Mouse (Mus musculus) gastrocnemius, adult 2 months (tissue): Measurements from ENCODE around the gene Lbhd1. TPM values are rescaled to one million over a fixed set of nuclear protein-coding genes. Genes with fewer than 3 reads are reported as not detected.

Experiments used
- DNase-seq: peaks from one replicate; pipeline ENCODE4 v3.0.0; 2022
- H3K27ac ChIP-seq: fragments of 200-600 bp; 2 replicates; pipeline ENCODE4 v1.8.1; 2022; ENCODE audit warnings: mild to moderate bottlenecking
- H3K4me3 ChIP-seq: fragments of 200-600 bp; 2 replicates; pipeline ENCODE4 v1.8.1; 2022; ENCODE audit warnings: mild to moderate bottlenecking, moderate library complexity
- CTCF ChIP-seq: fragments of 200-600 bp; IDR thresholded peaks from 2 replicates; pipeline ENCODE4 v1.8.1; 2022; ENCODE audit warnings: antibody characterized with exemption, mild to moderate bottlenecking, moderate library complexity
- intact Hi-C: fragments of 180-260 bp; cut with DNase I; formaldehyde crosslinking; loops from one replicate; pipeline ENCODE4 v1.15.1; 2025
- microRNA-seq: library from miRNA; unstranded; fragments of <30 nt; microRNA quantifications from one replicate; pipeline ENCODE4 v1.2.0, GENCODE M21; 2021
- total RNA-seq, 2 experiments: library from RNA; stranded (reverse); gene quantifications; 2 replicates each; pipeline ENCODE4 v1.2.3; 2021

Gene Lbhd1
- total RNA-seq, 2 experiments from 2014 or later = 0.99 to 6.1 TPM

GRCm38 (mm10) chr19:8929224-8930088 lies 45.9 kb downstream of the Lbhd1 start, which contains the start of the genes Rom1 and Eml3:
TSS of gene Rom1 (minus strand) at chr19:8929356.
TSS of gene Eml3 (plus strand) at chr19:8929552.
- H3K4me3 ChIP-seq = peak within 1 kb of the TSS; percentile 90
- intact Hi-C loops = loop anchor here (5.0 kb wide), 1 partner anchor 37 kb away; the partner anchor contains the start of gene Ints5
- peak; percentile 52 for TF ChIP-seq CTCF
- peak within 1 kb of the TSS; percentile 96 for H3K27ac ChIP-seq
- DNase-seq = peak; percentile 95

DNA sequence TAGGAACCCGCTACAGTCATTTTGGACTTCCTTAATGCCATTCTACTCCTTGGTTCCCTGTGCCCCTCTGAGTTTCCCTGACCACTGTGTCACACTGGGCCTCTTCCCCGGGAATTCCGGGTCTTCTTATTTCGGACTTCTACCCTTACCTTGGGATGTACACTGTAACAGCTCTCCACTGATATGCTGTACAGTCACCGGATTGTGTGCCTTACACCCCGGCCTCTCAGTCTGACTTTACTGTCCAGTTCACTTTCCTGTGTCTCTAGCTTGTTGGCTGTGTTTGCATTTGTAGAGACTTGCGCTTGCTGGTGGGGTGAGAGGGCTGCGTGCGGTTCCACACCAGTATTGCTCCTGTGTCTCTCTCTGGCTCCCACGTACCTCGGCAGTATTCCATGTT lies 46.6 kb downstream of the Lbhd1 start:
- Histone ChIP-seq H3K4me3 (peak overlapping the region; percentile 90), H3K27ac (peak overlapping the region; percentile 96)
- intact Hi-C loops = no loop called here
- no peak for DNase-seq
- no peak for TF ChIP-seq CTCF

DNA sequence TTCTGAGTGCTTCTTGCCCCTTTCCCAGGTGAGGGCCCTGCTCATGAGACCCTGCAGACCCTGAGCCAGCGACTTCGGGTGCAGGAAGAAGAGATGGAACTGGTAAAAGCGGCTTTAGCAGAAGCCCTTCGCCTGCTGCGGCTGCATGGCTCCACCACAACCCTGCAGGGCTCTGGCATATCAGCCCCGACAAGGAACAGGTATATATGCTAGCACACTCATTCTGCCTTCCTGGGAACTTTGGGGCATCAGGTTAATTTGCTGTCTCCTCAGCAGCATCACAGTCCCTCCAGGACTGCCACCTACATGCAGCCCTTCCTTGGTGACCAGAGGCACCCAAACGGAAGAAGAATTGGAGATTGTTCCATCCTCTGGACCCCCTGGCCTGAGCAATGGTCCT lies 47.2 kb downstream of the Lbhd1 start:
- Histone ChIP-seq H3K4me3 (peak overlapping the region; percentile 90), H3K27ac (0 out of 2 replicates have a peak overlapping the region, but pooled peaks have one; percentile 96)
- intact Hi-C loops = no loop called here
- TF ChIP-seq CTCF = no peak
- no peak for DNase-seq

GRCm38 (mm10) chr19:8936736-8937135 lies 53.2 kb downstream of the Lbhd1 start:
- no peak for TF ChIP-seq CTCF

DNA sequence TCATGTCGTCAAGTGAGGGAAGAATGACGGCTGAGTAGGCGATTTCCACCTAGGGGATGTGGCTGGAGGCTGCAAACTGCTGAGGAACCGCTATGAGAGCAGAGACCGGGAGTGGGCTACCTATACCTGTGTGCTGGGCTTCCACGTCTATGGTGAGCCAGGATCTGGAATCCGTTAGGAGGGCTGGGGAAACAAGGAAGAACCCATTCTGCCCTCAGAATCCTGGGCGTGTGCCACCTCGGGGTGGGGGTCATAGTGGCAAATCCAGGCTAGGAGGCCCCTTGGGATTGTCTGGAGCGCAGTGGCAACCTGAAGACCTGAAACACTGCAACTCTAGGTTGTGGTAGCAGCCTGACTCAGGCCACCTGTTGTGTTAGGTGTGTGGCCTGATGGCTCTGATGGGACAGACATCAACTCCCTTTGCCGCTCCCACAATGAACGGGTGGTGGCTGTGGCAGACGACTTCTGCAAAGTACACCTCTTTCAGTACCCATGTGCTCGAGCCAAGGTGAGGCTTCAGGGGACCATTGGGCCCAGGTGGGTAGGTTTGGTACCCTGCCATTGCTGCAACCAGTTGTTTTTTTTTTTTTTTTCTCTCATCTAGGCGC lies 57.1 kb downstream of the Lbhd1 start:
- intact Hi-C loops = no loop called here
- H3K4me3 ChIP-seq = no peak overlapping the region
- DNase-seq = no peak
- no peak for TF ChIP-seq CTCF
- no peak overlapping the region; the same call in 1 of the 2 replicates for H3K27ac ChIP-seq

More at GRCm38 (mm10) chr19:8936736-8937135, 53.2 kb downstream of the Lbhd1 start:
- DNase-seq = no peak
- intact Hi-C loops = no loop called here
- Histone ChIP-seq H3K4me3 (no peak overlapping the region), H3K27ac (no peak overlapping the region)

- intact Hi-C loops = no loop called here
- Histone ChIP-seq H3K4me3 (peak overlapping the region; percentile 100), H3K27ac (peak overlapping the region; percentile 96)
- DNase-seq = no peak
- no peak for TF ChIP-seq CTCF
Observed at GRCm38 (mm10) chr19:8941136-8941514, 57.6 kb downstream of the Lbhd1 start.

DNA sequence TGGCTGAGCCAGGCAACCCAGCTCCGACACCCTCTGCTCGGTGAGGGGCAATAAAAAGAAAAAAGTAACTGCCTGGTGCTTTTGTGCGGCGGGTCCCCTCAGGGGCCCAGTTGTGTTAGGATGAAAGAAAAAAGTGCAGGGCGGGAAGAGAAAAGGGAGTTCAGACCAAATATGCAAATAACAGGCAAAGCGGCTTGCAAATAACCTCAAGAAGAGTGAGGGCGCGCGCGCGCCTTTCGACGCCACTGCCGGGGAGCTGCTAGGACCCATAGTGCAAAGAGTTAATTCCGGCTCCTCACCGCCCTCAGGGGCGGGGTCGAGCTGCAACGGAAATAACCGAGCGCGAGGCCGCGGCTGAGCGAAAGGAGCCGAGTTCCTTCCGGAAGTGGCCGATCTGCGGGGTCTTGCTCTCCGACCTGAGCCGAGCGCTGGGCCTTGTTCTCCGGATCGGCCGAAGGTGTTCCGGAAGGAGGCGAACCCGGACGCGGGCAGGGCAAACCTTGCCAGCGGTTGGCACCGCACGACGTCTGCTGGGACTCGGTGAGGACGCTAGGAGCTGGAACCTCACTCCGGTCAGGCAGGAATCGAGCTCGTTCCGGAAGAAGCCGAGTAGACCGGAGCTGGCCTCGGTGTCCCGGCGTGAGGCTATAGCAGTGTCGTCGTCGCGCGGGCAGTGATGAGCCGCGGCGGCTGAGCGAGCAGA lies 58.1 kb downstream of the Lbhd1 start, which contains the start of gene Mta2:
Gene Mta2 (plus strand): TSS at position 361 of the 703 bp plus-strand sequence.
- peak within 1 kb of the TSS; percentile 100 for H3K4me3 ChIP-seq
- H3K27ac ChIP-seq = peak within 1 kb of the TSS; percentile 96
- no peak for TF ChIP-seq CTCF
- peak; percentile 98 for DNase-seq
- intact Hi-C loops = no loop called here

Small RNAs within 50 kb of the gene (microRNA-seq; reads per million reads assigned to microRNA genes)
- gene Mir5136 = not detected

Other genes starting within 250 kb of the Lbhd1 start
- gene Chrm1, start 219.9 kb upstream of the Lbhd1 start, total RNA-seq = not detected
- 10 to 100 TPM; 33.9 to 35.1 TPM for gene Slc3a2, start 160.4 kb upstream of the Lbhd1 start, total RNA-seq
- gene Wdr74, start 147.9 kb upstream of the Lbhd1 start, total RNA-seq = 10 to 100 TPM; 15.4 to 16.4 TPM
- not detected for gene 1700092M07Rik, start 143.0 kb upstream of the Lbhd1 start, total RNA-seq
- gene Stx5a, start 142.3 kb upstream of the Lbhd1 start, total RNA-seq = 10 to 100 TPM; 20.8 to 22.1 TPM
- 10 to 100 TPM; 37.8 to 41.5 TPM for gene Nxf1, start 126.7 kb upstream of the Lbhd1 start, total RNA-seq
- gene Tmem223, start 112.7 kb upstream of the Lbhd1 start, total RNA-seq = 100 to 1,000 TPM in 1 of 2 experiments, 10 to 100 TPM in 1; 77.2 to 118 TPM
- 10 to 100 TPM in 1 of 2 experiments, 1 to 10 TPM in 1; 7.4 to 10.6 TPM for gene Tmem179b, start 109.3 kb upstream of the Lbhd1 start, total RNA-seq
- 1 to 10 TPM; 5.2 to 6.7 TPM for gene Taf6l, start 97.3 kb upstream of the Lbhd1 start, total RNA-seq
- gene Polr2g, start 85.2 kb upstream of the Lbhd1 start, total RNA-seq = 10 to 100 TPM; 35.6 to 42.6 TPM
- gene Zbtb3, start 81.2 kb upstream of the Lbhd1 start, total RNA-seq = 1 to 10 TPM in 1 of 2 experiments, under 1 TPM in 1; 0.82 to 1.1 TPM
- gene Ttc9c, start 64.4 kb upstream of the Lbhd1 start, total RNA-seq = 10 to 100 TPM; 11.9 to 12.6 TPM
- gene Hnrnpul2, start 63.7 kb upstream of the Lbhd1 start, total RNA-seq = 10 to 100 TPM; 40.1 to 49.4 TPM
- gene AC129217.1, start 54.0 kb upstream of the Lbhd1 start, total RNA-seq = not detected
- 10 to 100 TPM; 16.8 to 18.4 TPM for gene Bscl2, start 46.3 kb upstream of the Lbhd1 start, total RNA-seq
- not detected for gene Gng3, start 44.5 kb upstream of the Lbhd1 start, total RNA-seq
- 1 to 10 TPM; 7.3 to 7.8 TPM for gene Lrrn4cl, start 33.0 kb upstream of the Lbhd1 start, total RNA-seq
- 100 to 1,000 TPM; 199 to 235 TPM for gene Ubxn1, start 12.2 kb upstream of the Lbhd1 start, total RNA-seq
- 10 to 100 TPM; 57.7 to 59.0 TPM for gene Uqcc3, start 2.8 kb upstream of the Lbhd1 start, total RNA-seq
- not detected for gene Gm49403, start 198 bp downstream of the Lbhd1 start, total RNA-seq
- gene 1810009A15Rik, start 5.1 kb downstream of the Lbhd1 start, total RNA-seq = 10 to 100 TPM; 11.8 to 13.5 TPM
- 1 to 10 TPM in 1 of 2 experiments, under 1 TPM in 1; 0.61 to 5.3 TPM for gene Gm49416, start 5.2 kb downstream of the Lbhd1 start, total RNA-seq
- gene Ints5, start 9.3 kb downstream of the Lbhd1 start, total RNA-seq = 10 to 100 TPM; 10.6 to 12.5 TPM
- gene Ganab, start 14.3 kb downstream of the Lbhd1 start, total RNA-seq = 10 to 100 TPM; 21.6 to 26.4 TPM
- gene B3gat3, start 36.6 kb downstream of the Lbhd1 start, total RNA-seq = 10 to 100 TPM; 32.2 to 35.7 TPM
- 1 to 10 TPM; 7.3 TPM for gene Rom1, start 45.6 kb downstream of the Lbhd1 start, total RNA-seq
- 1 to 10 TPM; 3.4 to 6.2 TPM for gene Eml3, start 45.8 kb downstream of the Lbhd1 start, total RNA-seq
- 10 to 100 TPM; 23.5 to 27.2 TPM for gene Mta2, start 58.1 kb downstream of the Lbhd1 start, total RNA-seq
- gene Tut1, start 70.1 kb downstream of the Lbhd1 start, total RNA-seq = 10 to 100 TPM in 1 of 2 experiments, 1 to 10 TPM in 1; 7.9 to 10.4 TPM
- 100 to 1,000 TPM; 423 to 463 TPM for gene Eef1g, start 83.3 kb downstream of the Lbhd1 start, total RNA-seq
- gene Ahnak, start 105.6 kb downstream of the Lbhd1 start, total RNA-seq = 100 to 1,000 TPM; 212 to 217 TPM
- not detected for gene Scgb1a1, start 204.2 kb downstream of the Lbhd1 start, total RNA-seq